Mouse (Mus musculus) lung, adult 2 months (tissue): ENCODE measurements around the gene Polr2h.

ENCODE experiments used
- CTCF ChIP-seq: fragments of 200-500 bp; IDR thresholded peaks from 2 replicates; pipeline ENCODE4 v1.5.1; 2011; ENCODE audit warnings: mild to moderate bottlenecking, low read length, control low read depth; ENCODE audit not compliant: insufficient read depth
- POLR2A ChIP-seq: fragments of 200-500 bp; IDR thresholded peaks from 2 replicates; pipeline ENCODE4 v1.6.1; 2011; ENCODE audit warnings: low read depth, mild to moderate bottlenecking, control low read depth, low read length, borderline replicate concordance; ENCODE audit errors: extremely low read depth

DNA sequence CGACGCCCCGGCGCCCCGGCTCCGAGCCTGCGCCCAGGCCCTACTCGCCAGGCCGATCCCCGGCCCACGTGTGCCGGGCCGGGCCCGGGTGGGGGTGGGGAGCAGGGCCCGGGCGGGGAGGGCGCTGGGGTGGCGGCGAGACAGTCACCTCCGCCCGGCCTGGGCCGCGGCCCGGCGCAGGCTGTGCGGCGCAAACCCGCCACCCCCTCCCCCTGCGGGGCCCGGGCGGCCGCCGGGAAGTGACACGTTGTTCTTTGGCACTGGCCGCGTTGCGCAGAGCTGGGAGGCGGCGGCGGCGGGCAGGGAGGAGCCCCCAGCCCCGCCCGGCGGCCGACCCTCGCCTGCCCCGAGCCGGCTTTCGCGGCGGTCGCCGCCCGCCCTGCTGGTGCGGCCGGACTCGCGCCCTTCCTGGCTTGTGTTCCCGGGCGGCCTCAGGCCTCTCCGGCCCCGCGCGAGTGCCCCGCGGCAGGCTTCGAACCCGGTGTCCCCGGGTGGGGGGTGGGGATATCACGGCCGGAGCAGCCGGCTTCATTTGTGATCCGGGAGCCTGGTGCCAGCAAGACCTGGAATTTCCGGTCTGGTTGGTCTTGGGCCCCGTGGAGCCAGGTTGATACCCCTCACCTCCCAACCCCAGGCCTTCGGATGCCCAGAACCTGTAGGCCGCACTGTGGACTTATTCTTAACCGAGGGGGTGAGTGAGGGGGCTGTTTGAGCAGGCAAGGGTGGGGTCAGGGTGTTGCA lies 44.3 kb upstream of the Polr2h start:
- TF ChIP-seq CTCF (no peak), POLR2A (no peak)
